Mouse (Mus musculus): ENCODE data around the gene Sars. TPM values are rescaled to one million over a fixed set of nuclear protein-coding genes. Genes with fewer than 3 reads are reported as not detected.

Sars gene
- 100 to 1,000 TPM; 157 TPM for polyA plus RNA-seq (2017; shearing (Covaris generic))

DNA sequence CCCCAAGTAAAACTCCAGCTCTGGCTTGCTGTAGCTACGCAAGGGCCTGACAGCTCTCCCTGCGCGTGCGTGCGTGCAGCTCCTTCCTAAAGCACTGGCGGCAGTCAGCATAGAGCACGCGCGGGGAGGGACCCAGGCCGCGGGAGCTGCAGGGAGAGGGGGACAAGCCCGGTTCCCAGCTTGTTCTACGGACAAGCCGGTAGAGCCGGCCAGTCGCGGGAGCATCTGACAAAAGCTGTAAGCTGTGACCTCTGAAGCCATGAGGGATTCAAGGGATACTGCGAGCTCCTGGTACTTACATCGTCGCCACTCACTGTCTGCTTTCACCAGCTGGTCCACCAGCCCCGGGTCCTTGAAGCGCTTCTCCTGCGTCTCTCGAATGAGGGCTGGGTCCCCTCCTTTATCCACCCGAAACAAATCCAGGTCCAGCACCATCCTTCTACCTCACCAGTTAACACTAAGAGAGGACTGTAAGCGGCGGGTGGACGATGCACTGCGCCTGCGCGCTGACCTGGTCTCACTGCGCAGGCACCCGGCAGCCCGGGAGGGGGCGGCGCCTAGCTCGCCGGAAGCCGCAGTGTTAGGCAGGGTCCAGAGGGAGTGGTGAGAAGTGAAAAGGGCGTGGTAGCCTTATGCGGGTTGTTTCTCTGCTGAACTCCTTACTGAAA is at the start of gene Sars:
TSS of gene Sars (minus strand) at position 512 of the 668 bp plus-strand sequence.

DNA sequence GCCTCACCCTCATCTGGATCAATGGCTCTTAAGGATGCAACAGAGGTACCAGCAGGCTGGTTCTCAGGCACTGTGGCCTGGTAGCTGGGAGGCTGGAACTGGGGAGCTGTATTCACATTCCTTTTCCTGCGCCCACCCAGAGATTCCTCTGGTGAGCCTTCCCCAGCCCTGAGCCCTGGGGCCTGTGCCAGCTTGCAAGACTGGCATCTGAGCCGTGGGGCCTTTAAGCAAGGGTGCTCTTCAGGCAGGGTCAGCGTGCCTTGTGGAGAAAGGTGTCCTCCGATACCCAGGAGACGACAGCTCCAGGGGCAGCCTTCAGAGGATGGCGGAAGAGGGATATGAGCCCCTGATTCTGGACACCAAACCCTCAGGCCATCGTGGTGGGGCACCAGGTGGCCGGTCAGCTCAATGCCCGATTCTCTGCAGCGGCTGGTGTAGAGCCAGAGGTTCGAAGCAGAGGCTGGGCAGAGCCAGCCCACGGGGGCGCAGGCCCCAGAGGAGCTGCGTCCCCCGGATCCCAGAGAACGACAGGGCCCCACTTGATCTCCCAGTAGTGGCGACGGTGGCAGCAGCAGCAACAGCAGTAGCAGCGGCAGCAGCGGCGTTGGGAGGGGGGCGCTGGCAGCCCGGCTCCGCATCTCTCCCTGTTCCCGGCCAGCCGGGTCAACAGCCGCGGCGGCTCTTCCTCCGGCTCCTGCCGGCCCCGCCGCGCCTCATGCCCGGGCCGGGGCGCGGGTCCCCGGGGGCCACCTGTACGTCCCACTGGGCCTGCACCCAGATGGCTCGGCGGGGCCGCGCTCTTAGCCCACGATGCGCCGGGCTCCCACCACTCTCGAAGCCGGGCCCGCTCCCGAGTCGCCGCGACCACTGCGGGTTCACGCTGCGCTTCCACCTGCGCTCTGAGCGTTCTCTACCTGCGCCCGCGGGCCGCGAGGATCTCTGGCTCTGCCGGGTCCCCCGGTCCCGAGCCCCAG is 29.9 kb downstream of the Sars start, which contains the start of gene Celsr2:
TSS of gene Celsr2 (minus strand) at position 696 of the 974 bp plus-strand sequence.

DNA sequence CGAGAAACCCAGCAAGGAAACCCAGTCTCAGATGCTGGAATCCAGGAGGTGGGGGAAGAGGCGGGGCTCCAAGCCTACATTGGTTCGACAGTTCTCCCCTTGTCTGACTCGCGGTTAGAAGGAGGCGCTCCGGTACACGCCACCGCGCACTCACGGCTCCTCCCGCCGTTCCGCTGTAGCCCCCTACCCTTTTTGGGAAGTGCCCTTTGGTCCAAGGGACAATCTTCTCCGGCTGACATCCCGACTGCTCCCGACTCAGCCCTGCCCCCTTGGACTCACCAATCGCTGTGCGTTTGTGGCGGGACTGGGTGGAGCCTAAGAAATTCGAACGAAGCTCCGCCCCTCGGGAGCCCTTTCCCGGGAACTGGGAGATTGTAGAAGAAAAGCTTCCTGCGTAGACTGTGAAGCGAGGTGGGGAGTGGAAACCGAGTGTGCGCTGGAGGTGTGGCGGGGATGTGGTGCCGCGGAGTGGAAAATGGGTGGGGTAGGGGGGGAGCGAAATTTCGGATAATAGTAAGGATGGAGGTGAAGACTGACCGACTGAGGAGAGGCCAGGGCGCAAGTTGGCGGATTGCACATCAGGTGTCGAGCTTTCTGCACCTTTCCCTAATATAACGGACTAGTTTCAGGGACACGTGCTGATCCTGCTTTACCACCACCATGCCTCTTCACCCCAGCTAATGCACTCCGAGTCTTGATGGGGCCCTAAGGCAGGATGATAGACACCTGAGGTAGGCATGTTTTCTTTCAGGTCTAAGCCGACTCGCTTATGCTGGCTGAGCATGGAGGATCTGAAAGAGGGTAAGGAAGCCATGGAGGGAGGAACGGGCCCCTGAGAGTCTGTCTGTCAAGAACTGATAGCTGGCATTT is 61.3 kb downstream of the Sars start, which contains the start of gene Psrc1:
TSS of gene Psrc1 (plus strand) at position 355 of the 870 bp plus-strand sequence.

Other genes with a start within 250 kb of the Sars start
- gene Cyb561d1, start 244.0 kb downstream of the Sars start, polyA plus RNA-seq (2017; shearing (Covaris generic)) = 10 to 100 TPM; 15.8 to 16.9 TPM
- 1 to 10 TPM; 7.7 to 8.3 TPM for gene Atxn7l2, start 234.3 kb downstream of the Sars start, polyA plus RNA-seq (2017; shearing (Covaris generic))
- gene Sypl2, start 218.6 kb downstream of the Sars start, polyA plus RNA-seq (2017; shearing (Covaris generic)) = not detected
- 100 to 1,000 TPM; 169 to 196 TPM for gene Psma5, start 188.3 kb downstream of the Sars start, polyA plus RNA-seq (2017; shearing (Covaris generic))
- gene Sort1, start 161.1 kb downstream of the Sars start, polyA plus RNA-seq (2017; shearing (Covaris generic)) = under 1 TPM; 0.23 to 0.43 TPM
- gene Mybphl, start 80.3 kb downstream of the Sars start, polyA plus RNA-seq (2017; shearing (Covaris generic)) = not detected
- 1 to 10 TPM; 4.3 to 5.7 TPM for gene Psrc1, start 61.4 kb downstream of the Sars start, polyA plus RNA-seq (2017; shearing (Covaris generic))
- gene Celsr2, start 29.7 kb downstream of the Sars start, polyA plus RNA-seq (2017; shearing (Covaris generic)) = 1 to 10 TPM in 1 of 2 experiments, under 1 TPM in 1; 0.69 to 1.0 TPM
- gene 1700013F07Rik, start 88.9 kb upstream of the Sars start, polyA plus RNA-seq (2017; shearing (Covaris generic)) = under 1 TPM in 1 of 2 experiments, not detected in 1; 0.61 TPM
- gene 5330417C22Rik, start 91.3 kb upstream of the Sars start, polyA plus RNA-seq (2017; shearing (Covaris generic)) = under 1 TPM; 0.21 to 0.99 TPM
- gene Tmem167b, start 117.3 kb upstream of the Sars start, polyA plus RNA-seq (2017; shearing (Covaris generic)) = 10 to 100 TPM; 30.1 to 33.9 TPM
- gene Taf13, start 126.5 kb upstream of the Sars start, polyA plus RNA-seq (2017; shearing (Covaris generic)) = 10 to 100 TPM; 23.4 to 29.8 TPM
- gene Wdr47, start 146.1 kb upstream of the Sars start, polyA plus RNA-seq (2017; shearing (Covaris generic)) = 10 to 100 TPM; 11.8 to 15.3 TPM
- gene Clcc1, start 208.7 kb upstream of the Sars start, polyA plus RNA-seq (2017; shearing (Covaris generic)) = 10 to 100 TPM; 50.3 to 65.5 TPM